Mouse (Mus musculus) B cell, adult 2 months (primary cell): ENCODE results near the gene Pigk.
A peak's percentile ranks its signal among the peaks of the same experiment; 100 is the strongest.
"Not testable (repeated sequence)": the region's sequence is repeated elsewhere in the genome, so short reads cannot be mapped to it uniquely, and the experiment has no call there.

Experiments
- DNase-seq, 2 experiments: peaks; one replicate each; pipeline ENCODE4 v3.0.0; 2022

Pigk gene

GRCm38 (mm10) chr3:152770056-152770455, 56.2 kb downstream of the Pigk start:
- DNase-seq: no peak

GRCm38 (mm10) chr3:152776363-152776762, 62.5 kb downstream of the Pigk start:
- no peak for DNase-seq

GRCm38 (mm10) chr3:152776872-152777540, 63.1 kb downstream of the Pigk start:
- DNase-seq: no peak

GRCm38 (mm10) chr3:152779819-152780218, 65.9 kb downstream of the Pigk start:
- no peak for DNase-seq

- peak; percentile 77 to 79 for DNase-seq
Measured at GRCm38 (mm10) chr3:152783792-152784191, 69.9 kb downstream of the Pigk start.

- DNase-seq: not testable (repeated sequence)
Measured at GRCm38 (mm10) chr3:152784353-152784752, 70.5 kb downstream of the Pigk start.

GRCm38 (mm10) chr3:152788301-152788953, 74.5 kb downstream of the Pigk start:
- not testable (repeated sequence) for DNase-seq

- no peak for DNase-seq
Measured at GRCm38 (mm10) chr3:152792601-152793000, 78.7 kb downstream of the Pigk start.

- DNase-seq: no peak
Measured at GRCm38 (mm10) chr3:152793006-152793405, 79.1 kb downstream of the Pigk start.

GRCm38 (mm10) chr3:152796216-152796615, 82.3 kb downstream of the Pigk start:
- DNase-seq: no peak

- DNase-seq: no peak
Measured at GRCm38 (mm10) chr3:152797354-152797753, 83.5 kb downstream of the Pigk start.

GRCm38 (mm10) chr3:152799738-152800431, 86.0 kb downstream of the Pigk start:
- DNase-seq: peak; percentile 5 to 19

GRCm38 (mm10) chr3:152813905-152814304, 100.0 kb downstream of the Pigk start:
- DNase-seq: no peak

GRCm38 (mm10) chr3:152815110-152815509, 101.2 kb downstream of the Pigk start:
- DNase-seq: no peak

GRCm38 (mm10) chr3:152820406-152820805, 106.5 kb downstream of the Pigk start:
- no peak for DNase-seq

- DNase-seq: peak; percentile 7 to 13
Measured at GRCm38 (mm10) chr3:152821202-152821601, 107.3 kb downstream of the Pigk start.

GRCm38 (mm10) chr3:152831377-152831776, 117.5 kb downstream of the Pigk start:
- no peak for DNase-seq

- no peak for DNase-seq
Measured at GRCm38 (mm10) chr3:152831974-152832373, 118.1 kb downstream of the Pigk start.

- DNase-seq: no peak
Measured at GRCm38 (mm10) chr3:152832436-152832835, 118.5 kb downstream of the Pigk start.

- DNase-seq: no peak
Measured at GRCm38 (mm10) chr3:152837407-152837806, 123.5 kb downstream of the Pigk start.

- DNase-seq: no peak
Measured at GRCm38 (mm10) chr3:152837938-152838337, 124.0 kb downstream of the Pigk start.

GRCm38 (mm10) chr3:152841264-152841663, 127.4 kb downstream of the Pigk start:
- DNase-seq: no peak

GRCm38 (mm10) chr3:152842648-152843047, 128.7 kb downstream of the Pigk start:
- DNase-seq: no peak

GRCm38 (mm10) chr3:152843925-152844324, 130.0 kb downstream of the Pigk start:
- no peak for DNase-seq
